Mouse (Mus musculus): ENCODE measurements around the gene Casc1.

Gene Casc1

GRCm38 (mm10) chr6:145210816-145211338 is at the start of gene Casc1, which contains the start of gene Etfrf1:
Gene Casc1, minus strand, starts transcription at chr6:145211005.
Gene Etfrf1, plus strand, starts transcription at chr6:145211134.
- DNase-seq (ENCODE audit: low spot score), result peak; percentile 99

GRCm38 (mm10) chr6:145256701-145257073 is 45.9 kb upstream of the Casc1 start:
- no peak for DNase-seq (ENCODE audit: low spot score)

GRCm38 (mm10) chr6:145255952-145256700 is 45.3 kb upstream of the Casc1 start:
- DNase-seq (ENCODE audit: low spot score), result no peak

GRCm38 (mm10) chr6:145250820-145251219 is 40.0 kb upstream of the Casc1 start:
- DNase-seq (ENCODE audit: low spot score), result no peak

- DNase-seq (ENCODE audit: low spot score), result peak; percentile 85
These were observed 39.5 kb upstream of the Casc1 start, which contains the start of gene Kras for GRCm38 (mm10) chr6:145250185-145250791. Gene Kras, minus strand, starts transcription at chr6:145250239.

- peak; percentile 40 for DNase-seq (ENCODE audit: low spot score)
These were observed 38.7 kb upstream of the Casc1 start for GRCm38 (mm10) chr6:145249291-145250184.

GRCm38 (mm10) chr6:145247886-145248285 is 37.1 kb upstream of the Casc1 start:
- no peak for DNase-seq (ENCODE audit: low spot score)

- DNase-seq (ENCODE audit: low spot score), result no peak
These were observed 36.0 kb upstream of the Casc1 start for GRCm38 (mm10) chr6:145246841-145247240.

- no peak for DNase-seq (ENCODE audit: low spot score)
These were observed 31.7 kb upstream of the Casc1 start for GRCm38 (mm10) chr6:145242521-145242920.

GRCm38 (mm10) chr6:145240285-145240684 is 29.5 kb upstream of the Casc1 start:
- DNase-seq (ENCODE audit: low spot score), result no peak

- DNase-seq (ENCODE audit: low spot score), result no peak
These were observed 26.3 kb upstream of the Casc1 start for GRCm38 (mm10) chr6:145237148-145237547.

- no peak for DNase-seq (ENCODE audit: low spot score)
These were observed 24.6 kb upstream of the Casc1 start for GRCm38 (mm10) chr6:145235367-145235766.

GRCm38 (mm10) chr6:145234391-145234790 is 23.6 kb upstream of the Casc1 start:
- DNase-seq (ENCODE audit: low spot score), result no peak

GRCm38 (mm10) chr6:145226296-145226695 is 15.5 kb upstream of the Casc1 start:
- no peak for DNase-seq (ENCODE audit: low spot score)

GRCm38 (mm10) chr6:145224246-145224645 is 13.4 kb upstream of the Casc1 start:
- no peak for DNase-seq (ENCODE audit: low spot score)

GRCm38 (mm10) chr6:145215826-145216225 is 5.0 kb upstream of the Casc1 start:
- DNase-seq (ENCODE audit: low spot score), result no peak

GRCm38 (mm10) chr6:145213916-145214315 is 3.1 kb upstream of the Casc1 start:
- no peak for DNase-seq (ENCODE audit: low spot score)

- peak; percentile 37 for DNase-seq (ENCODE audit: low spot score)
These were observed 836 bp upstream of the Casc1 start for GRCm38 (mm10) chr6:145211376-145212305.

- DNase-seq (ENCODE audit: low spot score), result no peak
These were observed 637 bp downstream of the Casc1 start for GRCm38 (mm10) chr6:145210056-145210680.

GRCm38 (mm10) chr6:145205142-145205541 is 5.7 kb downstream of the Casc1 start:
- no peak for DNase-seq (ENCODE audit: low spot score)

GRCm38 (mm10) chr6:145204440-145204839 is 6.4 kb downstream of the Casc1 start:
- DNase-seq (ENCODE audit: low spot score), result no peak

Measured in c-Kit-positive CD71-positive TER-119-positive erythroid progenitor cells, embryonic 14.5 days (primary cell).